Mouse (Mus musculus) neural tube, embryonic 11.5 days (tissue): ENCODE measurements around the gene Tmem9b. TPM values are rescaled to one million over a fixed set of nuclear protein-coding genes. Genes with fewer than 3 reads are reported as not detected.

Experiments used
- ATAC-seq: fragments of 200-750 bp; cut with Nextera tagmentation; 2 replicates; pipeline ENCODE4 v1.8.0; 2017; ENCODE audit warnings: moderate number of reproducible peaks, mild to moderate bottlenecking, moderate TSS enrichment, moderate library complexity; ENCODE audit not compliant: insufficient read depth, low FRiP score, low TSS enrichment
- DNase-seq: peaks from one replicate; pipeline ENCODE4 v3.0.0-alpha.2; 2015; ENCODE audit warnings: low spot score
- H3K27ac ChIP-seq: fragments of 300-500 bp; sonication (generic); 2 replicates; pipeline ENCODE4 v1.5.1; 2014; ENCODE audit warnings: low read depth, mild to moderate bottlenecking, low read length
- H3K27me3 ChIP-seq: fragments of 300-500 bp; sonication (generic); 2 replicates; pipeline ENCODE4 v1.6.1; 2014; ENCODE audit warnings: mild to moderate bottlenecking, low read length, mixed read lengths; ENCODE audit not compliant: control insufficient read depth, insufficient read depth
- H3K36me3 ChIP-seq: fragments of 300-500 bp; sonication (generic); 2 replicates; pipeline ENCODE4 v1.6.1; 2014; ENCODE audit warnings: mild to moderate bottlenecking, low read length, moderate library complexity, mixed read lengths; ENCODE audit not compliant: control insufficient read depth, insufficient read depth
- H3K4me1 ChIP-seq: fragments of 300-500 bp; sonication (generic); 2 replicates; pipeline ENCODE4 v1.6.1; 2014; ENCODE audit warnings: low read length, mixed read lengths; ENCODE audit not compliant: control insufficient read depth, insufficient read depth
- H3K4me2 ChIP-seq: fragments of 300-500 bp; sonication (generic); 2 replicates; pipeline ENCODE4 v1.6.1; 2014; ENCODE audit warnings: low read depth, mild to moderate bottlenecking, moderate library complexity
- H3K4me3 ChIP-seq: fragments of 300-500 bp; sonication (generic); 2 replicates; pipeline ENCODE4 v1.5.1; 2014; ENCODE audit warnings: low read depth, low read length
- H3K9ac ChIP-seq: fragments of 300-500 bp; sonication (generic); 2 replicates; pipeline ENCODE4 v1.6.1; 2014; ENCODE audit warnings: mild to moderate bottlenecking, low read length
- H3K9me3 ChIP-seq: fragments of 300-500 bp; sonication (generic); 2 replicates; pipeline ENCODE4 v1.6.1; 2016; ENCODE audit warnings: low read length; ENCODE audit not compliant: control insufficient read depth
- WGBS: fragments of 180-500 bp; shearing (Covaris S2); extraction: QIAGEN DNeasy Blood & Tissue Kit; methylation state at CpG from one replicate; pipeline ENCODE4 v1.1.7; 2014; 5-methylcytosine and 5-hydroxymethylcytosine counted together
- polyA plus RNA-seq: library from polyadenylated mRNA; unstranded; fragments of >200 nt; fragmentation: Nextera tagmentation; extraction: Ambion mirVana; gene quantifications from 2 replicates; pipeline ENCODE4 v1.2.1, GENCODE M21; 2014

Tmem9b gene
- polyA plus RNA-seq, 1 experiment from 2014 or later, result 62.5 TPM

DNA sequence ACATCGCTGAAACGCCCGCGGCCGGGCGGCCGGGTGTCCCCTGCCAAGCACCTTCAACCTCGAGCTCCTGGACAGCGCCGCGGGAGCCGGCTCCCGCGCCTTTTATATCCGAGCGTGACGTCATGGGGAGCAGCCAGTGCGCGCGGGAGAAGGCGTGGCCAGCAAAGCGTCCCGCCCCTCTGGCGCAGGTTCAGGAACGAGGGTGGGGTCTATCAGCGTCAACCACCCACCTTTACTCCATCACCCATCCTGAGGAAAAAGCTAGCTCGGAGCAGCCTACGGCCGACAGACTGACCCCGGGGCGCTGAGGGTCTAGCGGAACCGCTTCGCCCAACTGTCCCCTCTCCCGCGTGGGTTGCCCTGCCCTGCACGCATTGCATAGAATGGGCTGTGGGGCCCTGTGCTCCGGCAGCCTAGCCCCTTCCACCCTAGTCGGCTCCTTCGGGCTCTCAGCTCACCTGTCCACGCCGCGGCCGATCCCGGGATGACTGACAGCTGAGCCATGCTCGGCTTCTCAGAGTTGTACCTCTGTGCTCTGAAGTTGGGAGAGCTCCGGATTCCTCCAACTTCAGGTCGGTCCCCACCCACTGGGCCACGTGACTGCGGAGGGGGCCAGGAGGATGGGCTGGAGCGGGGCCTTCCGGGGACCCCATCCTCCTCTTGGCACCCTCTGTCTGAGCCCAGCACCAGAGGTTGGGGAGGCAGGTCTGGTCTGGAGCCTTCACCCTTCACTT lies 29.0 kb upstream of the Tmem9b start, which contains the start of gene Nrip3:
TSS of gene Nrip3 (minus strand) at position 556 of the 734 bp plus-strand sequence.
- H3K4me1 ChIP-seq, result peaks cover 3% of the 10 kb centered on the region; the same call in 1 of the 2 replicates
- H3K27ac ChIP-seq, result no peak within 1 kb of the TSS
- no peaks in the 10 kb centered on the region for H3K36me3 ChIP-seq
- DNase-seq (peak; percentile 84), ATAC-seq (peak; percentile 82)
- peak within 1 kb of the TSS; percentile 44 for H3K9ac ChIP-seq
- peak within 1 kb of the TSS; percentile 85 for H3K4me2 ChIP-seq
- peaks cover 28% of the 10 kb centered on the region for H3K27me3 ChIP-seq
- H3K9me3 ChIP-seq, result no peaks in the 10 kb centered on the region
- peak within 1 kb of the TSS; percentile 41 for H3K4me3 ChIP-seq
- WGBS, result 2% methylated on average over 52 of the region's 52 CpGs

DNA sequence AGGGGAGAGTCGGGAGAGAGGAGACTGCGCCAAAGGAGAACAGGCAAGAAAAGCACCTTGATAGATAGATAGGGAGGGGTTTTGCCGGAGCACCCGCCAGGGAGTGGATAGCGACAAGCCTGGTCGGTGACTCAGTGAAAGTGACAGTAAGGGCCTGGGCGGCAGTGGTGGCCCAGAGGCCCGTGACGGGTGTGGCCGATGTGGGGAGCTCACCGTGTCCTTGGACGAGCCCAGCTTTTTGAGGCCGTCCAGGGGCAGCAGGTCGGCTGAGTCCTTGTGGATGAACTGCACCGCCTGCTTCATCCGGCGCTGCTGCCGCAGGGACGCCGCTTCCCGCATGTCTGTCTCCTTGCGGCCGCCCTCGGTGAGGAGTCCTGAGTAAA lies 28.4 kb upstream of the Tmem9b start:
- no peak for DNase-seq
- H3K9me3 ChIP-seq, result no peaks in the 10 kb centered on the region
- H3K27ac ChIP-seq, result no peak overlapping the region
- peak overlapping the region; percentile 44 for H3K9ac ChIP-seq
- H3K4me2 ChIP-seq, result peak overlapping the region; percentile 85
- H3K4me1 ChIP-seq, result peaks cover 3% of the 10 kb centered on the region; the same call in 1 of the 2 replicates
- 2% methylated on average over 24 of the region's 24 CpGs for WGBS
- H3K27me3 ChIP-seq, result peaks cover 28% of the 10 kb centered on the region
- ATAC-seq, result peak; percentile 79
- H3K4me3 ChIP-seq, result peak overlapping the region; percentile 41
- no peaks in the 10 kb centered on the region for H3K36me3 ChIP-seq

DNA sequence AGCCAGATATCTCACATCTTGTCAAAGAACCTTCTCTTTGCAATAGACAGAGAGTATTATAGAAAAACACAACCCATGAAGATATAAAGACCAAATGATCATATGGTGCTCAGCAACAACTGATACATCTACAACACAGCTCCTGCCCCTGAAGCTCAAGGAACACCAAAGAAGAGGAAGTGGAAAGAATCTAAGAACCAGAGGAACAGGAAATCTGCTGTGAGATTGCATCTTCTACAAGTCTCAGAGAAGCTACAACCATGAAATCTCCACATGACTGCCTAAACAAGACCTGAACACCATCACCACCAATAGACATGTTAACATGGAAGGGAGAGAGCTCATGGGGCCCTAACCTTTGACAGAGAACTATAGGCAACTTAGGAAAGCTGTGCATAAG lies 19.6 kb upstream of the Tmem9b start:
- H3K27ac ChIP-seq, result no peak overlapping the region
- no peak overlapping the region for H3K4me3 ChIP-seq
- H3K27me3 ChIP-seq, result no peaks in the 10 kb centered on the region
- H3K9me3 ChIP-seq, result no peaks in the 10 kb centered on the region
- H3K9ac ChIP-seq, result no peak overlapping the region
- DNase-seq (no peak), ATAC-seq (no peak)
- H3K36me3 ChIP-seq, result no peaks in the 10 kb centered on the region
- H3K4me1 ChIP-seq, result no peaks in the 10 kb centered on the region
- H3K4me2 ChIP-seq, result no peak overlapping the region

DNA sequence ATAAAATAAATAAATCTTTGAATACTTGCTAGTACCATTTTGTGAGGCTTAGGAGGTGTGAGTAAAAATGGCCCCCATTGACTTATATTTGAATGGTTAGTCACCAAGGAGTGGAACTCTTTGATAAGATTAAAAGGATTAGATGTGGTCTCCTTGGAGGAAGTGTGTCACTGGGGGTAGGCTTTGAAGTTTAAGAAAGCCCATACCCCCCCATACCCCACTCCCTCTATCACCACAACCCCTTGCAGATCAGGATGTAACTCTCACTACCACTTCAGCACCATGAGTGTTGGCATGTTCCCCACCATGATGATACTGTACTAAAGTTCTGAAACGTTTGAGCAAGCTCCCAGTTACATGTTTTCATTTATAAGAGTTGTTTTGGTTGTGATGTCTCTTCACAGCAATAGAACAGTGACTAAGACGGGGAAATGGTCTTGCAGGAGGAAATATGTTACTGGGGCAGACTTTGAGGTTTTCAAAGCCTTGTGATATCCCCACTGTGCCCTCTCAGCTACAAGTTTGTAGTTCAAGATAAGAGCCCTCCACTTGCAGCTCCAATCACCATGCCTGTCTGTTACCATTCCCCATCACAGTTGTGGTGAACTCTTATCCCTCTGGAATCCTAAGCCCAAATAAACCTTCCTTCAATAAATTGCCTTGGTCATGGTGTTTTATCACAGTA lies 16.2 kb upstream of the Tmem9b start:
- Histone ChIP-seq H3K4me1 (no peaks in the 10 kb centered on the region), H3K27ac (no peak overlapping the region), H3K36me3 (no peaks in the 10 kb centered on the region), H3K4me2 (no peak overlapping the region), H3K9ac (no peak overlapping the region), H3K27me3 (no peaks in the 10 kb centered on the region), H3K9me3 (no peaks in the 10 kb centered on the region), H3K4me3 (no peak overlapping the region)
- ATAC-seq (no peak), DNase-seq (no peak)
- WGBS, result 52% methylated on average over 2 of the region's 2 CpGs

DNA sequence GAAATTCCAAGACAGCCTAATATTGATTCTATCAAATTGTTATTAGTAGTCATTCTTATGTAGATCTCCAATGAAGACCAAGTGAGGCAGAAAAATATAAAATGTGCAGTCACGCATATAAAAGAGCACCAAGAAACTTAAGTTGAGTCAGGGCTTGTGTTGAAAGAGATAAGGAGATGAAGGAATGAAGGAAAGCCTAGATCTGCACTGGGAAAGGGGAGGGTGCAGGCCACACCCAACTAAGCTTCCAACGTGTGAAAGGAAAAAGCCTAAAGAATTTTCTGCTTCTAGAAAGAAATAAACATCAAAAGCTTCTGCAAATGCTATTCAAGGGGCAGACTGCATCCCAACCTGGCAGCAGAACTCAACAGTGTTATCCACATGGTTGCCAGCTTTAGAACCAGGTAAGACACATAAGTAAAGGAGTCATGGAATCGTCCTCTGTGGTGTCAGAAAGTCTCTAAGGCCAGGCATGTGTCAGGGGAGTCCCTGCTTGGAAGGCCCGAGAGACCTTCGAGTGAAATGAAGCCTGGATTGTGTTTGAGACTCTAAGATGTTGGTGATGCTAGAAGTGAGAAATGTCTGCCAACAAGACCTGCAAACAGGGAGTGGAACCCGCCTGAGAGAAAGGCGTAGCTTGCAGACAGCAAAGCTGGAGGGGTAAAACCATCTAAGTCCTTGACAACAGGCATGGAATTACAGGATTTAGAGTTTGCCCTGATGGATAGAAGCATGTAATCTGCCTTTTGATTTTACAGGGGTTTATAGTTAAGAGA lies 15.1 kb upstream of the Tmem9b start:
- no peaks in the 10 kb centered on the region for H3K27me3 ChIP-seq
- H3K27ac ChIP-seq, result no peak overlapping the region
- no peak overlapping the region for H3K4me3 ChIP-seq
- H3K4me2 ChIP-seq, result no peak overlapping the region
- no peaks in the 10 kb centered on the region for H3K4me1 ChIP-seq
- DNase-seq (no peak), ATAC-seq (no peak)
- no peaks in the 10 kb centered on the region for H3K36me3 ChIP-seq
- 83% methylated on average over 7 of the region's 7 CpGs for WGBS
- no peak overlapping the region for H3K9ac ChIP-seq
- H3K9me3 ChIP-seq, result no peaks in the 10 kb centered on the region

DNA sequence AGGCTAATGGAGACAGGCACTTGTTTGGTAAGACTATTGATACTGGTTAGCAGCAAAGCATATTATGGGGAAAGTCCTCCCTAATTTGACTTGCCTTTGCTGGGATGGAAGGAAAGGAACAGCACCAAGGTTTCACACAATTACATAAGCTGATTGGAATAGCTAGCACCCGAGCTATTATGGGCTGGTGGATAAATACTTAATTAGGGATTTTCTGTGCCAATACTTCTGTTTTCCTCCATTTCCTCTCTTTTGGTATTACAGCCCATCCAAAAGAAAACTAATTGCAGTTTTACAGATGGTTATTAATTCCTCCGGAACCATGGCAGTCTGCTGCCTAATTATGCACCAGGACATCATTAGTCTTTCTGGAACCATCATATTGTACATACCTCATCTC lies 11.3 kb upstream of the Tmem9b start:
- 78% methylated on average over 2 of the region's 2 CpGs for WGBS
- no peaks in the 10 kb centered on the region for H3K27me3 ChIP-seq
- H3K9ac ChIP-seq, result no peak overlapping the region
- DNase-seq, result no peak
- no peak overlapping the region for H3K4me3 ChIP-seq
- H3K27ac ChIP-seq, result no peak overlapping the region
- H3K4me2 ChIP-seq, result no peak overlapping the region
- no peaks in the 10 kb centered on the region for H3K4me1 ChIP-seq
- no peaks in the 10 kb centered on the region for H3K9me3 ChIP-seq
- ATAC-seq, result no peak
- no peaks in the 10 kb centered on the region for H3K36me3 ChIP-seq

DNA sequence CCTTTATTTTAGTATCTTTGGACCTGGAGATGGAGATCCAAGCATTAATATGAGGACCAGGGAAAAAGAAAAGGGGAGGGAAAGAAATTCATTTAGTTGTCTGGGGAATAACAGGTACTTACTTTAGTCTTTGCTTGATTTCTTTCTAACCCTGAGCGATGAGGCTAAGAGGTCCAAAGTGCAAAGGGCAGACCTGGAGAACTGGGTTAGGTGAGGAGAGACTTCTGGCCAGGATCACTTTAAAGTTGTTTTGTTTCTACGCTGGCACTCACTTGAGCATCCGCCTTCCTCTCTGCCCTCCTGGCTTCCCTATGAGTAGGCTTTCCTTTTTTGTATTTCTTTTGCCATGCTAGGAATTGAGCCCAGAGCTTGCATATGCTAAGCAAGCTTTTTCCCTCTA lies 3.6 kb upstream of the Tmem9b start:
- H3K4me3 ChIP-seq, result no peak overlapping the region
- no peaks in the 10 kb centered on the region for H3K4me1 ChIP-seq
- H3K27me3 ChIP-seq, result no peaks in the 10 kb centered on the region
- DNase-seq (no peak), ATAC-seq (no peak)
- no peak overlapping the region for H3K4me2 ChIP-seq
- no peaks in the 10 kb centered on the region for H3K9me3 ChIP-seq
- 90% methylated on average over 3 of the region's 3 CpGs for WGBS
- no peaks in the 10 kb centered on the region for H3K36me3 ChIP-seq
- H3K9ac ChIP-seq, result no peak overlapping the region
- H3K27ac ChIP-seq, result no peak overlapping the region

DNA sequence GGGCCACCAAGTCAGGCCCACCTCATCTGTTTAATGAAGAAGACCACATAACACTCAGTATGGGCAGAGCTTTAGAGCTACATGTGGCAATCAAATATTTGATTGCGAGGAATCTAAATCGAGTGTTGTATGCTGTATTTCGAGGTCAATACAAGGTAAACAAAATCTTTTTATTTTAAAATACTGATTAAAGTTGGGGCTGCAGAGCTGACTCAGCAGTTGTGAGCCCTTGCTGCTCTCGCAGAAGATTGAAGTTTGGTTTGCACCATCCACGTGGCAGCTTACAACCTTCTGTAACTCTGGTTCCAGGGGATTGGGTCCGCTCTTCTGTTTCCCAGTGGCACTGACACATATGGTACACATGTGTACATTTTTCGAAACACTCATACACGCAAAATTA lies 1.4 kb upstream of the Tmem9b start:
- Histone ChIP-seq H3K4me3 (no peak overlapping the region), H3K36me3 (no peaks in the 10 kb centered on the region), H3K9me3 (no peaks in the 10 kb centered on the region), H3K27me3 (no peaks in the 10 kb centered on the region), H3K27ac (no peak overlapping the region), H3K9ac (no peak overlapping the region), H3K4me2 (no peak overlapping the region), H3K4me1 (no peaks in the 10 kb centered on the region)
- no peak for ATAC-seq
- no peak for DNase-seq
- 91% methylated on average over 8 of the region's 8 CpGs for WGBS
